Mouse (Mus musculus) liver, adult 2 months (tissue): ENCODE data around the gene Lonp2. TPM values are rescaled to one million over a fixed set of nuclear protein-coding genes. Genes with fewer than 3 reads are reported as not detected.

ENCODE experiments used
- DNase-seq: peaks from one replicate; pipeline ENCODE4 v3.0.0-alpha.2; 2011; ENCODE audit warnings: low read depth, low spot score; ENCODE audit errors: extremely low read depth
- H3K27ac ChIP-seq: fragments of 200-500 bp; replicated peaks from 2 replicates; pipeline ENCODE4 v1.5.1; 2012; ENCODE audit warnings: low read depth, mild to moderate bottlenecking, control low read depth, inconsistent platforms, low read length; ENCODE audit not compliant: insufficient read depth
- H3K27me3 ChIP-seq: fragments of 200-500 bp; 2 replicates; pipeline ENCODE4 v1.6.1; 2012; ENCODE audit warnings: mild to moderate bottlenecking, moderate library complexity, low read length, inconsistent platforms; ENCODE audit not compliant: control insufficient read depth, insufficient read depth
- H3K36me3 ChIP-seq: fragments of 200-500 bp; 2 replicates; pipeline ENCODE4 v1.6.1; 2012; ENCODE audit warnings: low read length, inconsistent platforms; ENCODE audit not compliant: control insufficient read depth, insufficient read depth
- H3K4me1 ChIP-seq: fragments of 200-500 bp; 2 replicates; pipeline ENCODE4 v1.6.1; 2011; ENCODE audit warnings: low read length; ENCODE audit not compliant: control insufficient read depth, insufficient read depth
- H3K4me3 ChIP-seq: fragments of 200-500 bp; 2 replicates; pipeline ENCODE4 v1.5.1; 2011; ENCODE audit warnings: low read depth, mild to moderate bottlenecking, control low read depth, low read length, moderate library complexity; ENCODE audit not compliant: insufficient read depth
- H3K79me2 ChIP-seq: fragments of 200-500 bp; 2 replicates; pipeline ENCODE4 v1.6.1; 2012; ENCODE audit warnings: inconsistent platforms, mild to moderate bottlenecking, low read length, moderate library complexity; ENCODE audit not compliant: control insufficient read depth, insufficient read depth
- H3K9ac ChIP-seq: fragments of 200-500 bp; 2 replicates; pipeline ENCODE4 v1.6.1; 2012; ENCODE audit warnings: low read depth, mild to moderate bottlenecking, control low read depth, inconsistent platforms, low read length
- CTCF ChIP-seq: fragments of 200-500 bp; IDR thresholded peaks from 2 replicates; pipeline ENCODE4 v1.5.1; 2011; ENCODE audit warnings: low read depth, low read length, control low read depth
- POLR2A ChIP-seq: fragments of 200-500 bp; IDR thresholded peaks from 2 replicates; pipeline ENCODE4 v1.6.1; 2011; ENCODE audit warnings: low read length, control low read depth; ENCODE audit not compliant: insufficient read depth; ENCODE audit errors: extremely low read depth
- WGBS: fragments of 180-500 bp; shearing (Covaris S2); methylation state at CpG from one replicate; pipeline ENCODE4 v1.1.7; 2018; 5-methylcytosine and 5-hydroxymethylcytosine counted together
- polyA plus RNA-seq: library from polyadenylated mRNA; depleted of rRNA; stranded (reverse); fragments of >200 nt; gene quantifications from 2 replicates; pipeline ENCODE4 v1.2.3, GENCODE M21; 2012
- total RNA-seq: library from RNA; depleted of rRNA; stranded (reverse); fragments of >200 nt; gene quantifications from 2 replicates; pipeline ENCODE4 v1.2.3, GENCODE M21; 2014

Gene Lonp2
- total and polyA plus RNA-seq, 2 experiments, result 299 to 308 TPM

- Histone ChIP-seq H3K4me1 (peaks cover 12% of the 10 kb centered on the region), H3K4me3 (no peak overlapping the region), H3K27ac (no peak overlapping the region), H3K9ac (no peak overlapping the region), H3K27me3 (no peaks in the 10 kb centered on the region), H3K36me3 (no peaks in the 10 kb centered on the region), H3K79me2 (no peaks in the 10 kb centered on the region)
- no peak for DNase-seq
- TF ChIP-seq POLR2A (no peak), CTCF (no peak)
- 34% methylated on average over 3 of the region's 3 CpGs for WGBS
Measured at GRCm38 (mm10) chr8:86758651-86759050, 134.8 kb downstream of the Lonp2 start.

- 0 out of 2 replicates have a peak overlapping the region, but pooled peaks have one; percentile 1 for H3K27ac ChIP-seq
- DNase-seq, result peak; percentile 91
- TF ChIP-seq CTCF, result no peak
- no peak for TF ChIP-seq POLR2A
- H3K36me3 ChIP-seq, result no peaks in the 10 kb centered on the region
- H3K9ac ChIP-seq, result no peak overlapping the region
- H3K4me3 ChIP-seq, result no peak overlapping the region
- 9% methylated on average over 4 of the region's 4 CpGs for WGBS
- no peaks in the 10 kb centered on the region for H3K27me3 ChIP-seq
- no peaks in the 10 kb centered on the region for H3K79me2 ChIP-seq
- peaks cover 12% of the 10 kb centered on the region for H3K4me1 ChIP-seq
Measured at GRCm38 (mm10) chr8:86759090-86759491, 135.2 kb downstream of the Lonp2 start.

- TF ChIP-seq CTCF, result no peak
- no peak for TF ChIP-seq POLR2A
- H3K36me3 ChIP-seq, result no peaks in the 10 kb centered on the region
- no peaks in the 10 kb centered on the region for H3K79me2 ChIP-seq
- H3K4me1 ChIP-seq, result peaks cover 12% of the 10 kb centered on the region
- peak; percentile 79 for DNase-seq
- 28% methylated on average over 6 of the region's 6 CpGs for WGBS
- H3K9ac ChIP-seq, result no peak overlapping the region
- no peak overlapping the region for H3K4me3 ChIP-seq
- no peak overlapping the region for H3K27ac ChIP-seq
- no peaks in the 10 kb centered on the region for H3K27me3 ChIP-seq
Measured at GRCm38 (mm10) chr8:86760746-86761145, 136.9 kb downstream of the Lonp2 start.

DNA sequence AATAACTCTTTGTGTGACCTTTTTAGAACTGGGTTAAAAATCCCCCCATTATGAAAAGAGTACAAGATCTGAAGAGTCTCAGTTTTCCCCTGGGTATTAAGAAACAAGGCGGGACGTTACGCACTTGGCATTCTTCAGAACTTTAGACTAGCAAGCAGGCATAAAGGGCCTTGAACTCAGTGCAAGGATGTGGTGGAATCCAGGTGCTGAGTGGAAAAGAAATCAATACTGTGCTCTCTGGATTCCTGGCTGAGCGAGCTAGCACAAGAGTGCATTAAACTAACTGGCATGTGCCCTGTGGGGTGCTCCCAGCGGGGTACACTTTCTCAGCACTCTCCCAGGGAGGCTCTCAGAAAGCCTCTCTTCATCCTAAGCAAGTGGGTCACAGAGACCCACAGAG, 139.0 kb downstream of the Lonp2 start:
- Histone ChIP-seq H3K9ac (no peak overlapping the region), H3K4me3 (no peak overlapping the region), H3K27me3 (no peaks in the 10 kb centered on the region), H3K4me1 (peaks cover 16% of the 10 kb centered on the region), H3K79me2 (no peaks in the 10 kb centered on the region), H3K27ac (no peak overlapping the region), H3K36me3 (no peaks in the 10 kb centered on the region)
- WGBS, result 29% methylated on average over 5 of the region's 5 CpGs
- TF ChIP-seq CTCF, result no peak
- DNase-seq, result peak; percentile 69

- WGBS, result 89% methylated on average over 10 of the region's 10 CpGs
- no peak for TF ChIP-seq POLR2A
- TF ChIP-seq CTCF, result no peak
- H3K27ac ChIP-seq, result no peak overlapping the region
- no peak overlapping the region for H3K4me3 ChIP-seq
- H3K4me1 ChIP-seq, result peaks cover 9% of the 10 kb centered on the region; the same call in 1 of the 2 replicates
- DNase-seq, result no peak
- H3K79me2 ChIP-seq, result no peaks in the 10 kb centered on the region
- no peaks in the 10 kb centered on the region for H3K36me3 ChIP-seq
- no peaks in the 10 kb centered on the region for H3K27me3 ChIP-seq
- H3K9ac ChIP-seq, result no peak overlapping the region
Measured at GRCm38 (mm10) chr8:86765155-86765554, 141.3 kb downstream of the Lonp2 start.

- WGBS, result 94% methylated on average over 8 of the region's 8 CpGs
- H3K36me3 ChIP-seq, result no peaks in the 10 kb centered on the region
- H3K9ac ChIP-seq, result no peak overlapping the region
- H3K79me2 ChIP-seq, result no peaks in the 10 kb centered on the region
- peaks cover 9% of the 10 kb centered on the region; the same call in 1 of the 2 replicates for H3K4me1 ChIP-seq
- no peak for TF ChIP-seq POLR2A
- TF ChIP-seq CTCF, result no peak
- H3K27ac ChIP-seq, result no peak overlapping the region
- no peak overlapping the region for H3K4me3 ChIP-seq
- no peak for DNase-seq
- H3K27me3 ChIP-seq, result no peaks in the 10 kb centered on the region
Measured at GRCm38 (mm10) chr8:86765669-86766068, 141.8 kb downstream of the Lonp2 start.
